Mouse (Mus musculus) spleen, adult 2 months (tissue): ENCODE data around the gene Htr6. TPM values are rescaled to one million over a fixed set of nuclear protein-coding genes. Genes with fewer than 3 reads are reported as not detected.

Experiments used
- DNase-seq, 2 experiments: peaks; one replicate each; pipeline versions ENCODE4 v3.0.0 to v3.0.0-alpha.2; 2012 to 2021; ENCODE audit warnings: low spot score in 2 of 2, low read depth in 1 of 2
- H3K27ac ChIP-seq: fragments of 200-500 bp; 2 replicates; pipeline ENCODE4 v1.5.1; 2012; ENCODE audit warnings: low read length, inconsistent platforms; ENCODE audit not compliant: insufficient read depth
- H3K27me3 ChIP-seq: fragments of 200-500 bp; 2 replicates; pipeline ENCODE4 v1.6.1; 2012; ENCODE audit warnings: mild to moderate bottlenecking, moderate library complexity, low read length, inconsistent platforms; ENCODE audit not compliant: control insufficient read depth, insufficient read depth
- H3K36me3 ChIP-seq: fragments of 200-500 bp; 2 replicates; pipeline ENCODE4 v1.6.1; 2012; ENCODE audit warnings: mild to moderate bottlenecking, low read length, inconsistent platforms; ENCODE audit not compliant: control insufficient read depth, insufficient read depth
- H3K4me1 ChIP-seq: fragments of 200-500 bp; 2 replicates; pipeline ENCODE4 v1.6.1; 2011; ENCODE audit warnings: inconsistent platforms; ENCODE audit not compliant: control insufficient read depth, insufficient read depth, insufficient read length
- H3K4me3 ChIP-seq: fragments of 200-500 bp; 2 replicates; pipeline ENCODE4 v1.5.1; 2011; ENCODE audit warnings: mild to moderate bottlenecking, inconsistent platforms; ENCODE audit not compliant: insufficient read depth, insufficient read length; ENCODE audit errors: extremely low read depth
- CTCF ChIP-seq: fragments of 200-500 bp; IDR thresholded peaks from 2 replicates; pipeline ENCODE4 v1.5.1; 2011; ENCODE audit warnings: mild to moderate bottlenecking, inconsistent platforms; ENCODE audit not compliant: insufficient read depth, insufficient read length, insufficient replicate concordance; ENCODE audit errors: extremely low read depth
- POLR2A ChIP-seq: fragments of 200-500 bp; IDR thresholded peaks from 2 replicates; pipeline ENCODE4 v1.6.1; 2011; ENCODE audit warnings: low read depth, low read length, inconsistent platforms
- WGBS: fragments of 180-500 bp; shearing (Covaris S2); methylation state at CpG from one replicate; pipeline ENCODE4 v1.1.7; 2018; 5-methylcytosine and 5-hydroxymethylcytosine counted together
- polyA plus RNA-seq: library from polyadenylated mRNA; depleted of rRNA; stranded (reverse); fragments of >200 nt; gene quantifications from 2 replicates; pipeline ENCODE4 v1.2.3, GENCODE M21; 2012

Htr6 gene
- polyA plus RNA-seq, 1 experiment, result not detected

DNA sequence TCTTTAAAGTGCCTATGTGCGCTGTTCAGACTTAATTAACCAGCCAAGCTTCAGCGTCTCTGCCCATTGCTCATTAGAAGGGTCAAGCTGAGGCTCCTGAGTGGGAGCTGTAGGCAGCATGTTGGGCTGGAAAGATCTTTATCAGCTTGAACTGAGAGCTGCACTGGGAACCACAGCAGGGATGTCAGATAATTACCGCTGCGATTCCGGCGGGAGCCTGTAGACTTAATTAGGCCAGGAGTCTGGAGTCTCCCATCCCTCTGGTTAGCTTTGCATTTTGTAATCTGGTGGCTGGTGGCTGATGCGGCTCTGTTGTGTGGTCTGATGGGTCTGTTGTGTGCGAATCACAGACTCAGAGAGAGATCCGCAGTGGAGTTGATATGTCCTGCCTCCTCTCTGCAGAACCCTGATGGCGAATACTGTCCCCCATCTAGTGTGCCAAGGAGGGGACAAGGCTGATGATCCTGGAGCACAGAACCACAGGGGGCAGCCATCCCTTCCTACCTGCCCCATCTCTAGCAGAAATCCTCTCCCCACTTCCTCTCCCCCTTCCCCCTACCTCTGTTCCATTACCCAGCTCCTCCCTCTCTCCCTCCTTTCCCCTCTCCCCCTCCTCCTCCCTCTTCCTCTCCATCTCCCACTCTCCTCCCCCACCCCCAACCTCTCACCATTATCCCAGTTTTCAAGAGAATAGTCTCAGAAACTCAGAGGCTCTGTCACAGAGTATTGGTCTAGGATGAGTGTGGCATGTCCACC lies 35.1 kb downstream of the Htr6 start:
- peaks cover 18% of the 10 kb centered on the region for H3K36me3 ChIP-seq
- no peaks in the 10 kb centered on the region for H3K27me3 ChIP-seq
- H3K4me1 ChIP-seq, result no peaks in the 10 kb centered on the region
- WGBS, result 92% methylated on average over 10 of the region's 10 CpGs
- TF ChIP-seq POLR2A (no peak), CTCF (no peak)
- no peak overlapping the region for H3K27ac ChIP-seq
- no peak for DNase-seq
- H3K4me3 ChIP-seq, result no peak overlapping the region

DNA sequence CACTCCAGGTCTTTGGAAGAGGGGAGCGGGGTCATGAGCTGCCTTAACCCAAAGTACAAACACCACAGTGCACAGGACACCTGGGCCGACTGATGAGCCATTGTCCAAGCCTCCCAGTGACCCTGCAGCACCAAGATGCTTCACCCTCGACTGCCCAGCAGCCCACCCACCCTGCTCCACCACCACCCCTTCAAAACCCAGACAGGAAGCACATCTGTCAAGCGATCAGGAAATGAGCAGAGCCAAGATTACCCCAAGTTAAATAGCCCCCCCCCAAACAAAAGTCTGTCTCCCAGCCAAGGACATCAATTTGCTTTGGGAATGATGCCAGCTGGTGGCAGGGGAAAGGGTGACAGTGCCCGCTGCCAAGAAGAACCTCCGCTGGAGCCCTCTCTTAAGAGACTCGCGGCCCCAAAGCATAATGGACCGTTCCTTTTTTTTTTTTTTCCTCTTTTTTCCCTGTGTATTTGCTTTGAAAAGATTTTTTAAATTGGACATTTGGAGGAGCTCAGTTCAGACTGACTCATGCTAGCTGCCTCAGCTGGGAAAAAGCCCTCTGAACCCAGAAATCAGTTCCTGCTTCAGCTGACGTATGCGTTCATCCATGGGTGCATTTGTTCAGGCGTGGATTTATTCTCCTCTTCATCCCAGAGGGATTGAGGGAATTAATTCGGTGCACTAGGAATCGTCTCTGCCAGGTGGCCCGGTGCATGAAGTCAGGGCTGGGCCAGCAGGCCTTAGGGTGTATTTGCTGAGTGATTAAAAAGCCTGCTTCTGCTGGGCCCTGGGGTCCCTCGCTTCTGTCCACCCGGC lies 37.4 kb downstream of the Htr6 start:
- TF ChIP-seq POLR2A (no peak), CTCF (no peak)
- WGBS, result 67% methylated on average over 17 of the region's 17 CpGs
- peaks cover 25% of the 10 kb centered on the region for H3K36me3 ChIP-seq
- H3K4me1 ChIP-seq, result no peaks in the 10 kb centered on the region
- no peaks in the 10 kb centered on the region for H3K27me3 ChIP-seq
- H3K27ac ChIP-seq, result no peak overlapping the region
- H3K4me3 ChIP-seq, result no peak overlapping the region
- no peak for DNase-seq

DNA sequence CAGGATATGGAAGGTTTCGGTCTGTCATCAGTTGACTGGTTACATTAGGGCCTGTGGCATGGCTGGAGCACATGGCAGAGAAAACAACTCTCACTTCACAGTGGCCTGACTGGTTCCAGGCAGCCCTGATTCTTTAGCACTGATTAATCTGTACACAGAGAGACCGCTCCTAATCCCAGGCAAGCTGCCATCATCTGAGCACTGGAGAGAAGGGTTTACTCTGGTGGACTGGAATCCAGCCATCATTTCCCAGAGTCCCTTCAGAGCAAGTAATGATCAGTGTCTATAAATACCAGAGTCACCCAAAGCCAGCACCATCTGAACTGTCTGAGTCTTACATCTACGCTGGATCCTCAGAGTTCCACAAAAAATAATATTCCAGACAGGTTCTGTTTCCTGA lies 39.6 kb downstream of the Htr6 start:
- Histone ChIP-seq H3K4me1 (no peaks in the 10 kb centered on the region), H3K4me3 (no peak overlapping the region), H3K36me3 (peaks cover 38% of the 10 kb centered on the region), H3K27ac (no peak overlapping the region), H3K27me3 (no peaks in the 10 kb centered on the region)
- TF ChIP-seq CTCF (no peak), POLR2A (no peak)
- WGBS, result 91% methylated on average over 3 of the region's 3 CpGs
- no peak for DNase-seq

DNA sequence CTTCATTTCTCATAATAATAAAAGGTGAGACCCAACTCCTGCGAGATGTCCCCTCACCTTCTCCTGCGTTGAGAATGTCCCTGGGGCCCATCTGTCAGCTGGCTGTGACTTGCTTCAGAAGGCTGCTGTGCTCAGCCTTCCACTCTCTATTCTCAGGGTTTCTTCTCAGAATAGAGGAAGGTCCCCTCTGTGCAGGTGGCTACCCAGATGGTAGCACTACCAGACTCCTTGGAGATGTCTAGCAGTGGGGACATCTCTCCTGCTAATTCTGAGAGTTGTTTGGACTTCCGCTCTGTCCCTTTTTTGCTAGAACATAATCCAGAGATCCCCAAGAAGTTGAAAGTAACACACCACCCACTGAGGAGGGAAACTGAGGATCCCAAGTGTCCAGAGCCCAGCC lies 40.4 kb downstream of the Htr6 start:
- Histone ChIP-seq H3K27ac (no peak overlapping the region), H3K4me1 (no peaks in the 10 kb centered on the region), H3K27me3 (no peaks in the 10 kb centered on the region), H3K36me3 (peaks cover 37% of the 10 kb centered on the region), H3K4me3 (no peak overlapping the region)
- DNase-seq, result no peak
- TF ChIP-seq CTCF, result no peak
- no peak for TF ChIP-seq POLR2A
- 95% methylated on average over 3 of the region's 3 CpGs for WGBS

DNA sequence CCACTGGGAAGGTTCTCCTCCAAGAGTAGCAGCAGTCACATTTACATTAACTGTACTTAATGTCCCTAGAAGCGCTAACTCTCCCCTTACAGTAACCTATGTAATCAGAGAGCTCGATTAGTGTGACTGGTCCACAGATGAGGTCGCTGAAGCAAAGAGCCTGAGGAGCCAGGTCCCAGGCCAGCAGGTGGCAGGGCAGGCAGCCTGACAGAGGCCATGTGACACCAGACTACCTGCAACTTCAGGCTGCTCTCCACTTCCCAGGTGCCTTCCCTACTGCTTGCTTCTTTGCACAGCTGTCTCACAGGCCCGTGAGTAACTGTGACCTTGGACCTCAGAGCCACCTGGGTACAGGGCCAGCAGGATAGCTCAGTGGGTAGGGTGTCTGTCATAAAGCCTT lies 40.8 kb downstream of the Htr6 start:
- no peak overlapping the region for H3K4me3 ChIP-seq
- 75% methylated on average over 4 of the region's 4 CpGs for WGBS
- H3K36me3 ChIP-seq, result peaks cover 36% of the 10 kb centered on the region

DNA sequence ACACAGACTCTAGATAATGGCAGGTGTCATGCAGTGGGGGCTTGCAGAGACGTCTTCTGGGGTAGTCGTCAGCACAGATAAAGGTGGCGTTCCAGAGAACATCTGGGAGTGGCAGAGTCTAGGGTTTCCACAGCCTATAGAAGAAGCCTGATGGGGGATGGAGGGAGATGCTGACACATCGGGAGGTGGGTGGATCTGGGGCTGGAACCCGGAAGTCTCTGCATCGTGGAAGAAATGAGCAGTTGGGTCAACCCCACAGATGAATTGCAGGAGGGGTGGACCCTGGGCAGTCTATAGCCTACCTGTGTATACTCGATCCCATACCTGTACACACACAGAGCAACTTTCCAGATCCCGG lies 41.4 kb downstream of the Htr6 start:
- Histone ChIP-seq H3K27ac (no peak overlapping the region), H3K4me3 (no peak overlapping the region), H3K4me1 (no peaks in the 10 kb centered on the region), H3K27me3 (no peaks in the 10 kb centered on the region), H3K36me3 (peaks cover 40% of the 10 kb centered on the region)
- DNase-seq, result no peak
- 93% methylated on average over 8 of the region's 8 CpGs for WGBS
- TF ChIP-seq POLR2A (no peak), CTCF (no peak)

More for the DNA sequence above, 40.8 kb downstream of the Htr6 start:
- no peak overlapping the region for H3K27ac ChIP-seq
- no peaks in the 10 kb centered on the region for H3K4me1 ChIP-seq
- TF ChIP-seq CTCF (no peak), POLR2A (no peak)
- H3K27me3 ChIP-seq, result no peaks in the 10 kb centered on the region
- no peak for DNase-seq
